17 mouse cellular contexts compared by ENCODE assay signal in genomic region chr6:72119870-72120269, GRCm38 (mm10).
"Had no signal": no experiment of that assay in that cellular context is flagged by ENCODE, and none has a peak within 500 bp of the region (broad histone marks: within the 10 kb centered on the region; RNA-seq: fewer than 3 reads in every experiment).

No protein-coding gene starts in this region.

- H3K4me1 ChIP-seq: limb, embryonic 13.5 days; neural tube, embryonic 12.5 days had no signal

- H3K27me3 ChIP-seq: limb, embryonic 13.5 days; liver, embryonic 15.5 days; lung, embryonic 15.5 days; neural tube, embryonic 12.5 days had no signal

- H3K9me3 ChIP-seq: limb, embryonic 13.5 days; liver, embryonic 15.5 days; lung, embryonic 15.5 days; neural tube, embryonic 12.5 days had no signal

- H3K27ac ChIP-seq: layer of hippocampus, adult 2 months; limb, embryonic 13.5 days; liver, embryonic 15.5 days; lung, embryonic 15.5 days; macrophage; neural tube, embryonic 12.5 days had no signal

- ATAC-seq: inflammation-experienced regulatory T-cells, adult 6 months; intestine, postnatal 0 days had no signal

- H3K9ac ChIP-seq: limb, embryonic 13.5 days; liver, embryonic 15.5 days; lung, embryonic 15.5 days; neural tube, embryonic 12.5 days had no signal

- H3K36me3 ChIP-seq: limb, embryonic 13.5 days; lung, embryonic 15.5 days; neural tube, embryonic 12.5 days had no signal

- DNase-seq: kidney, adult 8-10 months; kidney, postnatal 36 days; left cerebral cortex, postnatal 4 days; lung, postnatal 14 days; midbrain, embryonic 14.5 days; right cerebral cortex, postnatal 4 days; spleen, adult 18-20 months; thymus, adult 2 months; thymus, postnatal 25 days had no signal

- H3K4me3 ChIP-seq: layer of hippocampus, adult 2 months; limb, embryonic 13.5 days; liver, embryonic 15.5 days; lung, embryonic 15.5 days; neural tube, embryonic 12.5 days had no signal
